In genomic region chr15:79281389-79281788, GRCm38 (mm10) we compare ENCODE assay signal across 8 mouse cellular contexts. TPM values are rescaled to one million over a fixed set of nuclear protein-coding genes. Genes with fewer than 3 reads are reported as not detected.
DNase-seq lines count a peak whose midpoint lies in the region; ATAC-seq and TF ChIP-seq lines count a peak whose summit lies in the region.
"Had no signal": no experiment of that assay in that cellular context is flagged by ENCODE, and none has a peak within 500 bp of the region (broad histone marks: within the 10 kb centered on the region; RNA-seq: fewer than 3 reads in every experiment).

No protein-coding gene starts in this region.

- peaks cover 47% of the 10 kb centered on the region for H3K4me1 ChIP-seq in E14TG2a.4 (replicated peaks; ENCODE audit: low read depth, low read length)
- peaks cover 30% of the 10 kb centered on the region for H3K4me1 ChIP-seq in liver, embryonic 15.5 days (replicated peaks)
- H3K4me1 ChIP-seq in forebrain, embryonic 14.5 days (ENCODE audit: control insufficient read depth, insufficient read depth, low read length): no peaks in the 10 kb centered on the region
- H3K4me1 ChIP-seq in midbrain, postnatal 0 days (ENCODE audit: insufficient read depth, low read length): no peaks in the 10 kb centered on the region

- H3K36me3 ChIP-seq in E14TG2a.4 (ENCODE audit: insufficient read depth, low read length): peaks cover 9% of the 10 kb centered on the region
- H3K36me3 ChIP-seq in liver, embryonic 15.5 days (replicated peaks): no peaks in the 10 kb centered on the region
- no peaks in the 10 kb centered on the region for H3K36me3 ChIP-seq in splenic B cell, adult 2 months (ENCODE audit: control insufficient read depth, insufficient read depth, low read length, poor library complexity, severe bottlenecking)
- H3K36me3 ChIP-seq in forebrain, embryonic 14.5 days (ENCODE audit: control insufficient read depth, insufficient read depth, low read length): no peaks in the 10 kb centered on the region
- peaks cover 4% of the 10 kb centered on the region; the same call in 1 of the 2 replicates for H3K36me3 ChIP-seq in midbrain, postnatal 0 days (ENCODE audit: insufficient read depth, low read length)

- H3K27me3 ChIP-seq in E14TG2a.4 (ENCODE audit: insufficient read depth, low read length): no peaks in the 10 kb centered on the region
- no peaks in the 10 kb centered on the region for H3K27me3 ChIP-seq in liver, embryonic 15.5 days
- no peaks in the 10 kb centered on the region for H3K27me3 ChIP-seq in splenic B cell, adult 2 months (ENCODE audit: control insufficient read depth, insufficient read depth, low read length, poor library complexity, severe bottlenecking)
- H3K27me3 ChIP-seq in forebrain, embryonic 14.5 days (replicated peaks; ENCODE audit: control insufficient read depth, insufficient read depth, low read length): no peaks in the 10 kb centered on the region
- H3K27me3 ChIP-seq in midbrain, postnatal 0 days (ENCODE audit: insufficient read depth, low read length): no peaks in the 10 kb centered on the region

- H3K9ac ChIP-seq in liver, embryonic 15.5 days: no peak overlapping the region
- H3K9ac ChIP-seq in forebrain, embryonic 14.5 days (ENCODE audit: low read length): no peak overlapping the region
- no peak overlapping the region for H3K9ac ChIP-seq in midbrain, postnatal 0 days (replicated peaks; ENCODE audit: low read length, poor library complexity, severe bottlenecking)

- peak; percentile 57 for DNase-seq in c-Kit-negative CD71-positive TER-119-positive erythroid progenitor cells, embryonic 14.5 days (ENCODE audit: low read depth, low spot score)
- peak; percentile 31 for DNase-seq in splenic B cell, adult 2 months (ENCODE audit: low read depth, low spot score)
- no peak for DNase-seq in forebrain, embryonic 14.5 days (ENCODE audit: low spot score)
- DNase-seq in midbrain, postnatal 0 days (ENCODE audit: low spot score): no peak
- no peak for DNase-seq in left cerebral cortex, adult 11 months (ENCODE audit: low spot score)

- WGBS in liver, embryonic 15.5 days (ENCODE audit: insufficient replicate concordance): 15% methylated on average over 1 of the region's 1 CpGs
- WGBS in forebrain, embryonic 14.5 days: 92% methylated on average over 1 of the region's 1 CpGs
- WGBS in midbrain, postnatal 0 days: 88% methylated on average over 1 of the region's 1 CpGs

- peak overlapping the region; percentile 61 for H3K27ac ChIP-seq in liver, embryonic 15.5 days (replicated peaks)
- no peak overlapping the region for H3K27ac ChIP-seq in forebrain, embryonic 14.5 days (ENCODE audit: low read depth, low read length)
- H3K27ac ChIP-seq in midbrain, postnatal 0 days (ENCODE audit: low read depth, low read length): no peak overlapping the region

- H3K4me3 ChIP-seq in E14TG2a.4 (replicated peaks; ENCODE audit: low read length): 0 out of 2 replicates have a peak overlapping the region, but pooled peaks have one; percentile 39
- no peak overlapping the region for H3K4me3 ChIP-seq in liver, embryonic 15.5 days (replicated peaks)
- no peak overlapping the region for H3K4me3 ChIP-seq in forebrain, embryonic 14.5 days (ENCODE audit: low read depth, low read length)
- no peak overlapping the region for H3K4me3 ChIP-seq in midbrain, postnatal 0 days (ENCODE audit: low read depth, low read length)
- H3K4me3 ChIP-seq: myocyte had no signal

- TF ChIP-seq CTCF in E14TG2a.4 (conservative IDR thresholded peaks at IDR 0.05; ENCODE audit: low read length): no peak
- no peak for TF ChIP-seq CTCF in midbrain, postnatal 0 days (IDR thresholded peaks at IDR 0.05)

- H3K4me2 ChIP-seq in liver, embryonic 15.5 days: peak overlapping the region; percentile 19
- no peak overlapping the region for H3K4me2 ChIP-seq in forebrain, embryonic 14.5 days (ENCODE audit: low read length)
- H3K4me2 ChIP-seq in midbrain, postnatal 0 days (ENCODE audit: low read depth, low read length, poor library complexity, severe bottlenecking): no peak overlapping the region

- no peaks in the 10 kb centered on the region for H3K9me3 ChIP-seq in E14TG2a.4 (ENCODE audit: low read length)
- no peaks in the 10 kb centered on the region for H3K9me3 ChIP-seq in liver, embryonic 15.5 days (replicated peaks)
- H3K9me3 ChIP-seq in forebrain, embryonic 14.5 days (replicated peaks; ENCODE audit: control insufficient read depth, low read length): no peaks in the 10 kb centered on the region
- H3K9me3 ChIP-seq in midbrain, postnatal 0 days (ENCODE audit: low read length): no peaks in the 10 kb centered on the region

- peak; percentile 79 for ATAC-seq in liver, embryonic 15.5 days (ENCODE audit: insufficient read depth)
- ATAC-seq in forebrain, embryonic 14.5 days: no peak
- no peak for ATAC-seq in midbrain, postnatal 0 days (ENCODE audit: low FRiP score)

RNA-seq across cellular contexts. Expression of gene Baiap2l2, which starts 3.9 kb away (rescaled TPM):
- polyA plus RNA-seq in liver, embryonic 15.5 days (2015; fragmentation: Nextera tagmentation; extraction: Ambion mirVana): 2.4 and 2.7 TPM in 2 replicates
- 1.4 and 2.6 TPM in 2 replicates for polyA plus RNA-seq in forebrain, embryonic 14.5 days (2014; fragmentation: Nextera tagmentation; extraction: Ambion mirVana)
- total RNA-seq in midbrain, postnatal 0 days (2014; rRNA removed): 3.0 and 3.1 TPM in 2 replicates
- polyA plus RNA-seq in midbrain, postnatal 0 days (2015; fragmentation: Nextera tagmentation; extraction: Ambion mirVana): 8.0 and 8.5 TPM in 2 replicates

RNA-seq across cellular contexts. Expression of gene Slc16a8, which starts 26.8 kb away (rescaled TPM):
- not detected in 2 replicates for polyA plus RNA-seq in liver, embryonic 15.5 days (2015; fragmentation: Nextera tagmentation; extraction: Ambion mirVana)
- polyA plus RNA-seq in forebrain, embryonic 14.5 days (2014; fragmentation: Nextera tagmentation; extraction: Ambion mirVana): 0.60 and 0.83 TPM in 2 replicates
- 0.93 TPM in 1 of 2 replicates, not detected in the other for total RNA-seq in midbrain, postnatal 0 days (2014; rRNA removed)
- polyA plus RNA-seq in midbrain, postnatal 0 days (2015; fragmentation: Nextera tagmentation; extraction: Ambion mirVana): 0.45 and 0.54 TPM in 2 replicates

RNA-seq across cellular contexts. Expression of gene Pla2g6, which starts 46.8 kb away (rescaled TPM):
- polyA plus RNA-seq in liver, embryonic 15.5 days (2015; fragmentation: Nextera tagmentation; extraction: Ambion mirVana): 14.8 and 15.6 TPM in 2 replicates
- polyA plus RNA-seq in forebrain, embryonic 14.5 days (2014; fragmentation: Nextera tagmentation; extraction: Ambion mirVana): 14.0 and 18.9 TPM in 2 replicates
- total RNA-seq in midbrain, postnatal 0 days (2014; rRNA removed): 26.8 and 35.3 TPM in 2 replicates
- polyA plus RNA-seq in midbrain, postnatal 0 days (2015; fragmentation: Nextera tagmentation; extraction: Ambion mirVana): 14.5 and 17.6 TPM in 2 replicates

RNA-seq across cellular contexts. Expression of gene Gm49486, which starts 52.2 kb away (rescaled TPM):
- not detected in 2 replicates for polyA plus RNA-seq in liver, embryonic 15.5 days (2015; fragmentation: Nextera tagmentation; extraction: Ambion mirVana)
- polyA plus RNA-seq in forebrain, embryonic 14.5 days (2014; fragmentation: Nextera tagmentation; extraction: Ambion mirVana): 0.69 and 0.98 TPM in 2 replicates
- 1.8 and 3.7 TPM in 2 replicates for total RNA-seq in midbrain, postnatal 0 days (2014; rRNA removed)
- 1.1 and 2.0 TPM in 2 replicates for polyA plus RNA-seq in midbrain, postnatal 0 days (2015; fragmentation: Nextera tagmentation; extraction: Ambion mirVana)

RNA-seq across cellular contexts. Expression of gene Pick1, which starts 52.4 kb away (rescaled TPM):
- 12.2 and 13.1 TPM in 2 replicates for polyA plus RNA-seq in liver, embryonic 15.5 days (2015; fragmentation: Nextera tagmentation; extraction: Ambion mirVana)
- 36.9 and 45.3 TPM in 2 replicates for polyA plus RNA-seq in forebrain, embryonic 14.5 days (2014; fragmentation: Nextera tagmentation; extraction: Ambion mirVana)
- total RNA-seq in midbrain, postnatal 0 days (2014; rRNA removed): 65.8 and 81.1 TPM in 2 replicates
- polyA plus RNA-seq in midbrain, postnatal 0 days (2015; fragmentation: Nextera tagmentation; extraction: Ambion mirVana): 78.1 and 84.2 TPM in 2 replicates

Comparison
In these comparisons a context has a peak if more than half of its experiments do, and no peak if none do; other contexts are left out.
1. DNase-seq: peak in c-Kit-negative CD71-positive TER-119-positive erythroid progenitor cells, embryonic 14.5 days (single experiment) and splenic B cell, adult 2 months (single experiment); none in forebrain, embryonic 14.5 days (single experiment), midbrain, postnatal 0 days (single experiment) and left cerebral cortex, adult 11 months (single experiment).